Mouse (Mus musculus) common myeloid progenitor, adult 5-6 weeks (primary cell): ENCODE measurements around the gene Tmem191c. TPM values are rescaled to one million over a fixed set of nuclear protein-coding genes. Genes with fewer than 3 reads are reported as not detected.

Experiments used
- ATAC-seq: replicated peaks from 2 replicates; pipeline ENCODE4 v1.8.0; 2016; ENCODE audit warnings: low read depth, mild to moderate bottlenecking, moderate TSS enrichment, inconsistent platforms; ENCODE audit not compliant: poor library complexity, severe bottlenecking
- total RNA-seq: library from RNA; stranded (forward); fragments of 200-1000, 187-1606 nt; gene quantifications from 2 replicates; pipeline ENCODE4 v1.2.3, GENCODE M21; 2017

Gene Tmem191c
- total RNA-seq, 1 experiment from 2014 or later: 4.1 TPM

DNA sequence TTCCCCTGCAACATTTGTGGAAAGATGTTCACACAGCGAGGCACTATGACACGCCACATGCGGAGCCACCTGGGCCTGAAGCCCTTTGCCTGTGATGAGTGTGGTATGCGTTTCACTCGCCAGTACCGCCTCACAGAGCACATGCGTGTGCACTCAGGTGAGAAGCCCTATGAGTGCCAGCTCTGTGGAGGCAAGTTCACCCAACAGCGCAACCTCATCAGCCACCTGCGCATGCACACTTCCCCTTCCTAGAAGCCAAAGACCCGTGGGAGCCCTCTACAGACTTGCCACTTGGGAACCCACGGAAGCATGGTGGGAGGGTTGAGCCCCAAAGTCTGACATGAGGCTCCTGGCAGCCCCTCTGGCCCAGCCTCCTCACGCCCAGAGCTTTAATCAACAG lies 17.0 kb upstream of the Tmem191c start:
- no peak for ATAC-seq

DNA sequence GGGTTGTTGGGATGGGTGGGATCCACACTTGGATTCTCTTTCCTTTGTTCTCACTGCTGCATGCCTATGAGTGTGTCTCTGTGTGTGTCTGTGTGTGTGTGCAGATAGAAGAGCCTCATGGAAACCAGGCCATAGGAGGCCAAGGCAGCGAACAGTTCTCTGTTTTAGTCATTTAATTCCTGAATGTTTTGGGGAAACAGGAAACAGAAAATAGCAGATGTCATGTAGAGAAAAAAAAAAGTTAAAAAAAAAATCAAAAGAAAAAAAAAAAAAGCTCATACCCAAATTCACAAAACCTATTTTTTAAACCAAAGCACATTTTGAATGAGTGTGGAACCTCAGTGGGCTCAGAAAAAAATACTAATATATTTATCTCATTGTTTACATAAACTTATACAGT lies 14.5 kb upstream of the Tmem191c start:
- ATAC-seq: no peak

DNA sequence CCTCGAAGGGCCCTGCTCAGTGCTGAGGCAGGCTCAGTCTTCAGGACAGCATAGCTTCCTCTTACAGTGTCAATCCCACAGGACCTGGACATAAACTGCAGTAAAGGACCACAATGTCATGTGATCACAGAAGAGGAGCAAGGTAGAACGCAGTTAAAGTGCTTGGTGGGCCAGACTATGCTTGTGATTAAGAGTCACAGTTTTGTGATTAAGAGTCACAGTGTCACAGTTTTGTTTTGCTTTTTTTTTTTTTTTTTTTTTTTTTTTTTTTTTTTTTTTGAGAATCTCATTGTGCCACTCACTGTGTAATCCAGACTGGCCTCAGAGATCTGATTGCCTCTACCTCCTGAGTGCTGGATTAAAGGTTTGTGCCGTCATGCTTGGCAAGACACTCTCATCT lies 9.8 kb upstream of the Tmem191c start:
- ATAC-seq: no peak

DNA sequence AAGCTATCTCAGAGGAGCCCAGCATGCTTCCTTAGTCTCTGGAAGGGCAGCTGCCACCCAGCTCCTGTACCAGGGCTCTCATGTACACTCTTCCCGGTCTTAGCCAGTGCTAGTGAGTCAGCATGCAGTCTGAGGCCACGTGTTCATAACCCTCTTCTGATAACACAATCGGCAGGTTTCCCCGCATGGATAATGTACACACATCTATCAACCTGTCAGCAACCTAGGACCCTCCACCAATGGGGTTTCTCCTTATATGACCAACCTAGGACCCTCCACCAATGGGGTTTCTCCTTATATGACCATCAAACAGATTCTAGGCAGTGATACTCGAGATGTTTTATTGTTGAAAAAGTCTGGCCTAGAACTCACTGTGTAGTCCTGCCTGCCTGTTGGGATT lies 7.9 kb upstream of the Tmem191c start:
- no peak for ATAC-seq

DNA sequence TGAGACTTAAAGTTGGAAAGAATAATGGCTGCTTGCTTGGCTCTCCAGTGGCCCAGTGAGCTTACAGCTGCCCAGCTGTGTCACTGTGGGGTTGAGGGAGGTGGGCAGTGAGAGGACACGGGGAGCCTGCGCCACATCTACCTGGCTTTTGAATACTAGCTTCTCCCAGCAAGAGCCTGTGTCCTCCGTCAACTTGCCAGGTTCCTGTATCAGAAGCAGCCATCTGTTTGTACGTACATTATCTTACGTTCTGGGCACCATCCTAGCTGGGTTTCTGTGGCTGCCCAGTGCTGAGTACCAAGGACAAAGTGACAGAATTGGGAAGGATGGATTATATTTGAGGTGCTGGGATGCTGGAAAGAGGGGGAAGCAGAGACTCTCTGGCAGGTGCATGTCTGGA lies 6.0 kb upstream of the Tmem191c start:
- ATAC-seq: peak; percentile 12

DNA sequence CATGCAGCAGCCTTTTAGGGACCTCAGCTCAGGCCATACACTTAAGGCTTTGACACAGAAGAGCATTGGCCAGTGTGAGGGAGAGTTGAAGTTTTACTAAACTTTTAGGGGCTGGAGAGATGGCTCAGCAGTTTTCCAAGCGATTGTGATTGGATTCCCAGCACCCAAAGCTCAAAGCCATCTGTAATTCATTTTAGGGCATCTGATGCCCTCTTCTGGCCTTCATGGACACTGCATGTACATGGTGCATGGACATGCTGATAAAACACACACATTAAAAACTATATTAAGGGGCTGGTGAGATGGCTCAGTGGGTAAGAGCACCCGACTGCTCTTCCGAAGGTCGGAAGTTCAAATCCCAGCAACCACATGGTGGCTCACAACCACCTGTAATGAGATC lies 4.8 kb upstream of the Tmem191c start:
- peak; percentile 27; the same call in 1 of the 2 replicates for ATAC-seq

DNA sequence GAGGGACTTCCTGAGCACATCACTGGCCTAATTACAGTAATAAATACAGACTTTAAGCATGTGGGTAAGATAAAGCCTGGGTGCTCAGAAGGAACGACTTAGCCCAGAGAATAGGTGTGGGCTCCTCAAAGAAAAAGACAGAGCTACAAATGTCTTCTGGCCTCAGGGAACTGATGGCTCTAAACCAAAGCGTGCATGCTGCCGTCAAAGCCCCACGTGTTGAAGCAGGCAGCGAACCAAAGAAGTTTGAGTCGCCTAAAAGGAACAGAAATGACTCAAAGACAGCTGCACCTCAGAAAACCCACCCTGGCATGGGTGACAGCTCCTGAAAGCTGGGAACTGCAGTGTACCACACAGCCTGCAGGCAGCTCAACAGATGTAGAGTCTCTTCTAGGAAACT lies 4.0 kb upstream of the Tmem191c start:
- no peak for ATAC-seq

DNA sequence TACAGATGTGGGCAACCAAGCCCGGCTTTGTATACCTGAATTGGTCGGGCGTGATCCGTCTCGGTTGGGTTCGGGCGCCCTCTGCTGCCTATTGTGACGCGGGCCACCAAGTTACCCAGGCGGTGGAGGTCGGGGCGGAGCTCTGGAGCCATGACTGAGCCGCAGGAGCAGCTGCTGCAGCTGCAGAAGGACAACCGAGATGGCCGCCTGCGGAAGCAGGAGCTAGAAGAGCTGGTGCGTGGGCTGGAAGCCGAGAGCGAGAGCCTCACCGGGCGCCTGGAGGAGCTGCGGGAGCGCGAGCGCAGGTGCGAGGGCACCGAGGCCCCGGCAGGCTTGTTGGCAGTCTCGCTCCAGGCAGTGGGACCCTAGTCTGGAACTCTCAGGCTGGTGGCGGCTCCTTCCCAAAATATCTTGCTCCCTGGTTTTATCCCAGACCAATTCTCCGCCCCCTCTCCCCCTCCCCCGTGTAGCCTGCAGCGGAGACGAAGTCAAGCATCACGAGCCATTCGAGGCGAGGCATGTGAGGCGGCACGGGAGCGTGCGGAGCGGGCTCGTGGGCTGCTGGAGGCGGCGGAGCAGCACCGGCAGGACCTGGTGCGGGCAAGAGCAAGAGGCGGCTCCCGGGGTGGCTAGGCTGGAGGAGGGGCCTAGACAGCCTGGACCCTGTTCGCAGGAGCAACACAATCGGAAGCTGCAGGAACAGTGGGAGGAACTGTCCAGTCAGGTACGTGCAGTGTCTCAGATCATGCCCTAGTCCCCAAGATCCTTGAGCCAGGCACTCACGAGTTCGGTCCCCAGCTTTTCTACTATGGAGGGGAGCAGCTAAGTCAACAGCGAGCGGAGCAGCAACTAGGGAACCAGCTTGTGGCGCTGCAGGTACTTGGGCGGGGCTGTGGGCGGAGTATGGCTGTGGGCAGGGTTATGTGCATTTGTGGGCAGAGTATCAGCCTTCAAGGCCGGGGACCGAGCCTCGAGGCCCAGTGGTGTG lies 581 bp downstream of the Tmem191c start:
- ATAC-seq: peak; percentile 90

DNA sequence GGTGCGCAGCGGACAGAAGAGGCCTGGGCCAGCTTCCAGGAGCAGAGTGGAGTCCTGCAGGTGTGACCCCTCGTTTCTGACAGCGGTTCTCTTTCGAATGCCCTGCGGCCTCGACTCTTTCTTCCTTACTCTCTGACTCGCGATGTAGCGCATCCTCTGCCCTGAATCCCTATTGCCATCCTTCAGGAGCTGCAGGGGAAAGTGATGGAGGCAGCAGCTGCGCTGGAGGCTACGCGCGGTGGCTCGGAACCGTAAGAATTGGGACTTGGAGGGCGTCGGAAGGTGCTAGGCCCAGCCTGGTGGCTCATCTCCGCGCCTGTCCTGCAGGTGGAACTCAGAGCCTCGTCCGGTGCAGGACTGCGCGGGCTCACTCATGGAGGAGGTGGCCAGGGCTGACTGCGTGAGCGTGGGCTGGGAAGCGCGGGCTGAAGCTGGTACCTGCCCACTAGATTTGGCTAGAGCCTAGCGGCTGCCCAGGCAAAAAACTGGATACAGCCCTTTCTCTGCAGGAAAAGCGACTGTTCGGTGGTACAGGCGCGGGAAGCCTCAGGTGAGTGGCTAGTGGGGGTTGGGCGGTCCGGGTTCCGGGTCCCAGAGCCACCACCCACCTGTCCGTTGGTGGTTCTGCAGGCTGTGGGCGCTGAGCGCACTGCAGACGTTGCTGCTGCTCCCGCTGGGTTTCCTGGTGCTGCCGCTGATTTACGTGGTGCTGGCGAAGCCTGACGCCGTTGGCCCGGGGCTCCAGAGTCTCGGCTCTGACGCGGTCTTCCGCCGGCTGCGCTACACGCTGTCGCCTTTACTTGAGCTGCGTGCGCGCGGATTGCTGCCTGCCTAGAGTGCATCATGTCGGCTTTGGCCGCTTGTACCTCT lies 1.7 kb downstream of the Tmem191c start:
- peak; percentile 62 for ATAC-seq

DNA sequence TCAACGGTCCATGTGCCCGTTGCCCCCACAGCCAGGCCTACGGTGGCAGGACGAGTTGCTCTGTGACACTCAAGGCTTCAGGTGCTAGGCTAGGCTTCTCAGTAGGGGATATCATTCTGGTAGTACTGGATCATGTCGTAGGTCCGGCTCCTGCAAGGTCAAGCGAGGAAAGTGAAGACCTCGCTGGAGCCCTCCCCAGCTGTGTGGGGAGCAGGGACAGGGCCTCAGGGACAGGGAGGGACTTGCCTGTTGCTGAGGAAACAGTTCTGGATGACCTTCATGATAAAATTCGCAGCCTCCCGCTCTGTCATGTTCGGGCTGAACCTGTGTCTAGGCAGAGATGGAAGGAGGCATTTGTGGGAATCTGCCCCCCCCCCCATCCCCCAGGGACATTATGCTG lies 4.6 kb downstream of the Tmem191c start:
- ATAC-seq: no peak

DNA sequence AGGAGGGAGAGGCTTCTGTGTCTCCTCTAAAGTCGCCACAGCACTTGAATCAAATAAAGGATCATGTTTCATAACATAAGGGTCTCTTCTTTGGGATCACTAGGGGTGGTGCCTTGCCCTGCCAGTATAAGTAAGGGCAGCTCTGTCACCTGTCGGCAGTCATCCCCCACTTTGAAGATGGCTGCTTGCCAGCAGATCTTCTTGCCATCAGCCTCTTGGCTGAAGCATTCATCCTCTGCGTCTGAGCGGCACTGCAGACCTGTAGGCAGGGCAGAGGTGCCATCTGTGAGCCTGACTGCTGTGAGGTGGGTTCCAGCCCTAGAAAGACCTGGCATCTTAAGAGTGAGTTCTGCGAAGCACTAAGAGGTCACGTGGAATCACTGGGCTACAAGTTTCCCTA lies 7.3 kb downstream of the Tmem191c start:
- ATAC-seq: no peak

DNA sequence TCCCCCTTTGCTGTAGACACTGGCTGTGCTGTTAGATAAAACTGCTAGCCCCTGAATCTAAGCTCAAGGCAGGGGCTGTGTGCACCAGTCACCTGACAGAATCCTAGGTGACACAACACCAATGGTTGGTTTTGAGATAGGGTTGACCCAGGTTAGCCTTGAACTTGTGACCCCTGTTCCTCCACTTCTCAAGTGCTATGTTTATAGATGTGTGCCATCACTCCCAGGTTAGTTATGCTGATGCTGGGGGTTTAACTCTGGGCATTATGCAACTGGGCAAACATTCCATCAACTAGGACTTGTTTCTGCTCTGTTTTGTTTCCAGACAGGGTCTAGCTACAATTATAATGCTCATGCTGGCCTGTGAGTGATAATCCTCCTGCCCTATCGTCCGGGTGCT lies 11.2 kb downstream of the Tmem191c start:
- ATAC-seq: no peak

DNA sequence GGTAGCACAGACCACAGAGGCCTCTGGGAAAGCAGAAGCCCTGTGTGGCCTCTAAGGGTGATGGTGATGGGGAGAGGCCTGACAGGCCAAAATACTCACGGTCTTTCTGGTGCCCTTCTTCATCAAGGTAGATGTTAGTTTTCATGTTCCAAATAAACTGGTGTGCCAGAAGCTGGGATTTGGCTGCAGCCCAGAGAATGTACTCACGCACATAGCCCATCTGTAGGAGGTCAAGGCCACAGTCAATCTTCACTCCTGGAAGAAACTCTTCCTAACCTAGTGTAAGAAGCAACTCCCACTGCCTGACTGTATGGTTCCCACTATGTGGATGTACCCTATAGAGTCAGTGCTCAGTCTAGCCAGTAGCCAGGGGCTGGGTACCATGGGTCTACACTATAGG lies 15.1 kb downstream of the Tmem191c start:
- ATAC-seq: no peak

DNA sequence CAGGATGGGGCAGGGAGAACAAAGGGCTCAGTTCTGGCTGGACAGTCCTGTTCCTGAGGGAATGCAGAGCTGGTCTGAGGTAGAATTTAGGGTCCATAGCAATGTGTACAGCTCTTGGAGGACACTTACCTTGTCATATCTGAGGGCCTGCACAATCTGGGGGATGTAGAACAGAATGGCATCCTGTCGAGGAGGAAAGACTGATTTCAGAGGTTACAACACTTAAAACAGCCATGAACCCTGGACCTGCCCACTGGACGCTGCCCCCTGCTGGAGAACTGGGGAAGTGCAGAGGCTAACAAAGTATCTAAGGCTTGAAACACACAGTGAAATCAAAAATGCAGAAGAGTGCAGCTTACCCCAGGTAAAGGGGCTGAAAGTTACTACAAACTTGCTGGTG lies 16.9 kb downstream of the Tmem191c start:
- peak; percentile 89 for ATAC-seq

DNA sequence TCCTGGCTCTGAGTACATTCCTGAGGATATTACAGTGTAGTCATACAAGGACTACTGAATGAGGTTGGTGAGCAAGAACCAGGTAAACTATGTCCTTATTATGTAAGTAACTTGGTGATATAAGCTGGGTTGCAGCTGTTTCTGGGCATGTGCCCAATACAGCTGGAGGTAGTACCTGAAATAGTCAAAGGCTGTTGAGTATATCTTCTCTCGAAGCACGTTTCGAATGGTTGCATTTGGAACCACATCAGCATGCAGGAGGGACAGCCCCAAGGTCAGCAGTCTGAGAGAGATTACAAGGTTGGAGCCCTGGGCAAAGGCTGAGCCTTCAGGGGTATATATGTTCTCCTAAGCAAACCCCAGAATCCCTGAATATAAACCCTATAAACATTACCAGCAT lies 24.9 kb downstream of the Tmem191c start:
- ATAC-seq: no peak

DNA sequence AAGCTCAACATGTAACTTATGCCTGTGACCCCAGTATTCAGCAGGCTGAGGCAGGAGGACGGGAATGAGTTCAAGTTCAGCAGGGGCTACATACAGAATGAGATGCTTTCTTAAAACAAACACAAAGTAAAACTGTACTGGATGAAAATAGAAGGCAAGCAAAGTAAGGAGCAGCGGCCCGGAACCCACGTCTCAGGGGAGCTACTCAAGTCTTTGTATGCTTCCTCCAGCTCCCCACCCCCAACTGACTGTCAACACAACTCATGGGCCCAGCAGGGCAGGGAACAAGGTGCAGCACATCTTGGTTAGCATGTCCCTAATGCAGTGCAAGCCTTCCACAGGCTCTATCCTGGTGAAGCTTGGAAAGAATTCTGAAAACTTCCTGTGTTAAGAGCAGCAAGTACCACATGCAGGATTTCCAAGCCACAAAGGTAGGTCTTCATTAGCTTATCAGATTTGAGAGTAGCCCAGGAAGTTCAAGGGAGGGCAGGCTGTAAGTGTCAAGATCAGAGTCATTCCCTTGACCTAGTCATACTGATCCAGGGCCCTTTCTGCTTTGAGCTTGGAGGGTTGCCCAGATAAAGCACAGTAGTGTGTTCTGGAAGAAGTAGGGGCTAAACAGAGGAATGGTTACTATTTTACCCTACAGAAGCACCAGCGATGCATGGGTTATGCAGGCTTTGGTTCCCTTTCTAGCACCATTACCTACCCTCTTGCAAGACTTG lies 27.8 kb downstream of the Tmem191c start:
- no peak for ATAC-seq

DNA sequence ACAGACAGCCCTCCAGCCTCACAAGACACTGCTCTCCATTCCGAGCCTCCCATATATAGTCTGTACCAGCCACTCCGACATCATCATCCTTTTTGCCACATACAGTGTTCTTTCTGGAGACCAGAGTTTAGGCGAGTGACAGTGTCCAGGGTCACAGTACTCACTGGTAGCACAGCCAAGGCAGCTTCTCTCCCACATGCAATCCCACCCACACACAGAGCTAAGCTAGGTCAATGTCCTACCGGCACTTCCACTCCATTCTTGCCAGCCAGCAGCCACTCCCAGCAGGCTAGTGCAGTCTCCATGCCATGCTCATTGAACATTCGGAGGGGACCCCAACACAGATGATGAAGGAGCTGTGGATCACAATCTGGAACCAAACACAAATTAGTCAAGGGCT lies 31.6 kb downstream of the Tmem191c start:
- no peak for ATAC-seq

DNA sequence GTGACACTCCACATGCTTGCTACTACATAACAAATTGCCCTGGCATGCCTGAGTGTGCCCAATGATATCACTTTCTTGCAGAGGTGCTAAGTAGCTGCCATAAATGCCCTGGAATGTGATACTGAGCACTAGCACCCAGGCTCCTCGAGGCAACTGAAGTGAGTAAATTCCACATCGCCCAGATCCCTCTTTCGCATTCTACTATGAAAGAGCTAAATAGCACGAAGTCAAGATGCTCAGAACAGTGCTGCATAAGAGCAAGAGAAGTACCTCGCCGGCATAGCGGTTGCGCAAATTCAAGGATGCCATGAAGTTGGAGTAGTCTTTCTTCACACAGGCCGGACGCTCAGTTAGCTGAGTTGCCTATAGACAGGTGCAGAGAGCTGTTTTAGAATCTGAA lies 33.2 kb downstream of the Tmem191c start:
- no peak for ATAC-seq

DNA sequence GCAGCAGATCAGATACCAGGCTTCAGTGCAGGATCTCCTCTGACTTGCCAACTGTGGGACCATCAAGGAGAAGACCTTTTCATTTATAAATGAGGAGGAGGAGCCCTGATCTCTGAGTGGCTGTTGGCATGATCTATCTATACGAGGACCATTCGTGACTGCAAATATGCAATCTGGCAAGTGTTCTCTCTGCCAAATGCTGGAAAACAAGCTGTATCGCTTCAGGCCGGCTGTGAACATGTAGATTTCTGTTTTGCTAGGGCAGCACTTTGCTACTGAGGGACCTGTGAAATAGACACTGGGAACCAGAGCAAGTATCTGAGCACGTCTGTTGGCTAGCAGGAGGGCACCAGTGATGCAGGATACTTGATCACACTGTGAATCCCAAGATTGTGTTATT lies 36.7 kb downstream of the Tmem191c start:
- ATAC-seq: no peak

DNA sequence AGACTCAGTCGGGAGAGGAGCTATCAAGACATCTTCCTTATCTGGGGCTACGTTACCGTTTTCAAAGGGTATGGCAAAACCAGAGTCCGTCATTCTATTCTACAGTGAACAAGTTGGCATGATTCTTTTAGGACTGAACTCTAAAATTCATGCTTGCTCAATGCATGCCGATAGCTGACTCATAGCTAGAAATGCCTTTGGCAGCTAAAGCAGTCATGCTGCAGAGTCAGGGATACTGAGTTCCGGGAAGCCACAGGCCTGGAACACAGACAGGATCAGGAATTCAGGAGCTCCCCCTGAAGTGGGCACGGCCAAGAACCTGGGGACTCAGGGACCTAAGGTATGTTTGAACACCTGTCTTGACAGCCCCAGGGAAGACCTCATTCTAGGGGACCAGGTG lies 40.7 kb downstream of the Tmem191c start:
- ATAC-seq: no peak
